Mouse (Mus musculus): ENCODE data around the gene Myo1d.

Myo1d gene

DNA sequence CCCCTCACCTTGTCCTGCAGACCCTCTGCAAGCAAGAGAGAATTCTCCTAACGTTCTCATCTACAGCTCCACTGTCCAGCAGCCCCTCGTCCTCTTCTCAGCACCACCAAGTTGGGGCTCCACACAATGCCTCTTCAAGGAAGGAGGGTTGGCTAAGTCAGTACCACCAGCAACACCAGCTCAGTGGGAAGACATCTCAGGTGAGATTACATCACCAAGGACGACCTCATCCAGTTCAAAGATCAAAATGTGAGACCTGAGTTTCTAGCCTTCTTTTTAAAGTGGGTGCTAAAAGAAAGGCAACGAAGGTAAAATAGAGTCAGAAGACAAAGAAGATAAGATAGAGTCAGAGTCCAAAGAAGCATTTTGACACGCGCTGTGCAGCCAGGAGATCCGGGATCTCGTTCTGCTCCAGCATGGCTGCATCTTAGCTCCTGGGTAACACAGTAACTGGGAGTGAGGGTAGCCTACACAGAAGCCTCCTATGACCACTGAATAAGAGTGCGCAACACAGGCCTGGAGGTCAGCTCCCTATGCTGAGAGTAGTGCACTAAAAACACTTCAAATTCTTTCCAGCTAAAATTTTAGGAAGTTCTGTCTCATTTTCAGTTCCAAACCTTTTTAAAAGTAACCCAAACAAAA lies 56.3 kb downstream of the Myo1d start:
- no peak for DNase-seq (ENCODE audit: low spot score in 2 of 2)

DNA sequence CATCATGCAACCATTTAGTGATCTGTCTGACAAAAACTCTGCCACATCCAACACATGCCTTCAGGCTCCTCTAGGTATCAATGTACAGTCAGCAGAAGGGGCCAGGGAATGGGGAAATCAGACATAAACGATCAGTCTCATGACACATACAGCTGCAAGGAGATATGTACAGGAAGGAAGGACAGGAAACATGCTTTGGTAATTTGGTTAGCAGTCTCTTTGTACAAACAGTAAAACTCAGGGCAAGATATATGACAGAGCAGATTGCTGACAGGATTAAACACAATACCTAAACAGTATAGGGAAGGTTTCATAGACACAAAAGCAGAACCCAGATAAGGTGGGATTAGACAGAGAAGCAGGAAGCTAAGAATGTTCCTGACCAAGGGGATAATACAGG lies 60.8 kb downstream of the Myo1d start:
- no peak for DNase-seq (ENCODE audit: low spot score in 2 of 2)

DNA sequence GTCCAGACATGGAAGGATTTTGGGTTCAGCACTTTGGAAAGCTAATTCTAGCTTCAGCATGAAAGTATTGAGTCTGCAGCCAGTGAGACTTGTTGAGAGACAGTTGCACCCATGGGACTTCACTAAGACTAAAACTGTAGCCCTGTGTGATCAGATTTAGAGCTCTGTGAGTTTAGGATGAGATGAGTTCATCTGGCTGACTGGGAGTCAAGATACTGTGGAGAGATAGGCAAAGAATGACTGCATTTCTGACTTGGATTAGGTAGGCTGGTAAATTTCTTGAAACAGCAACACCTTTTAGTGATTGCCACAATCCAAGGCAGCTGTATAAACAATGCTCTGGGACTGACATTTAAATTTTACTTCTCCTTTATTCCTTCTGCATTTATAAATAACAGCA lies 61.8 kb downstream of the Myo1d start:
- DNase-seq (ENCODE audit: low spot score in 2 of 2) = no peak

DNA sequence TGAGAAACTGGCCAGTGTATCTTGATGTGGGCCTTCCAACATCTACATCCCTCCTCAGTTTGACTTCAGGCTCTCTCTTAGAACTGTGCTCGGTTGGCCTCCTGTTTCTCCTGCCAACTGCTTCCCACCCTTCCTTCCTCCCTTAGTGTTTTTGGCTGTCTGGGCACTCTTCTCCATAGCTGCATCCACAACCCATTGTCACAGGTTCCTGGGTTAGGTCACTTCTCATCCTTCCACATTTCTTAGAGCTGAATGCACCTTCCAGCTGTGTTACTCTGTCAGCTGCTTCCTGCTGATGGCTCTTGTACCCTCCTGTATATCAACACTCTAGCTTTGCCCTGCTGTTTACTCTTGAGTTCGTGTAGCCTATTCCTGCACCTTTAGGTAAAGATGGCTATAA lies 64.7 kb downstream of the Myo1d start:
- DNase-seq (ENCODE audit: low spot score in 2 of 2) = no peak

GRCm38 (mm10) chr11:80713705-80714104 lies 66.1 kb downstream of the Myo1d start:
- no peak for DNase-seq (ENCODE audit: low spot score in 2 of 2)

- no peak for DNase-seq (ENCODE audit: low spot score in 2 of 2)
These were observed 67.6 kb downstream of the Myo1d start for GRCm38 (mm10) chr11:80712201-80712600.

GRCm38 (mm10) chr11:80711336-80711735 lies 68.5 kb downstream of the Myo1d start:
- no peak for DNase-seq (ENCODE audit: low spot score in 2 of 2)

GRCm38 (mm10) chr11:80700611-80701010 lies 79.2 kb downstream of the Myo1d start:
- no peak for DNase-seq (ENCODE audit: low spot score in 2 of 2)

GRCm38 (mm10) chr11:80698721-80699120 lies 81.1 kb downstream of the Myo1d start:
- DNase-seq (ENCODE audit: low spot score in 2 of 2) = no peak

GRCm38 (mm10) chr11:80696350-80696749 lies 83.5 kb downstream of the Myo1d start:
- DNase-seq (ENCODE audit: low spot score in 2 of 2) = no peak

GRCm38 (mm10) chr11:80684603-80685002 lies 95.2 kb downstream of the Myo1d start:
- no peak for DNase-seq (ENCODE audit: low spot score in 2 of 2)

DNA sequence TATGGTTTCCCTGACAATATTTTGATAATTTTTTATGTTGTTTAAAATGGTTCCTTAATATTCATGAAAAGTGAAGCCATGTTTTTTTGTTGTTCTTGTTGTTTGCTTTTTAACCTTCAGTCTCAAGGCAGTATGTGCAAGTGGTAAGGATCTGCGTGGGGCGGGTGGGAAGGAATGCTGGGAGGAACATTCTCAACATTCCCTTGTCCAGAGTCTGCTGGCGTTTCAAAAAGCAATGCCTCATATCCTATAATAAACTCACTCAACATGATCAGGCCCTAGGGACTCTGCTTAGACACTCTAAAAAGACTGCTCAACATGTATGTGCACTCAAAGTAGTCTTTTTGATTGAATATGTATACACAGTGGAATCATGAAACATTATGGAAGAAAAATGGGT lies 97.1 kb downstream of the Myo1d start:
- DNase-seq (ENCODE audit: low spot score in 2 of 2) = no peak

DNA sequence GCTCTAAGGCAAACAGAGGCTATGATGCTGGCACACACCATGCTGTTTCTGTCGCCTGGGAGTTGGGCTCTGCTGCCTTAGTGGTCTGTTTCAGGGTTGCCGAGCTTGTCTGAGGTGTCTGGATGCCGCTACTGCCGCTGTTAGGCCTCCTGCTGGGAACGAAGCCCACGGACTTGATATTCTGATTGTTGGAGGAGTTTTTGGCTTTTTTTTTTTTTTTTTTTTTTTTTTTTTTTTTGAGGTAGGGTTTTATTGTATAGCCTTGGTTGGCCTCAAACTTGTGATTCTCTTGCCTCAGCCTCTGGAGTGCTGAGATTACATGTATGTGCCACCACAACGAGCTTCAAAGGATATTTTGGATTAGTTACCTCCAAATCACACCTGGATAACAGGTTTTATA lies 106.8 kb downstream of the Myo1d start:
- no peak for DNase-seq (ENCODE audit: low spot score in 2 of 2)

GRCm38 (mm10) chr11:80670391-80670790 lies 109.4 kb downstream of the Myo1d start:
- peak in 1 of 2 experiments; percentile 21 for DNase-seq (ENCODE audit: low spot score in 2 of 2)

GRCm38 (mm10) chr11:80669934-80670333 lies 109.9 kb downstream of the Myo1d start:
- peak in 1 of 2 experiments; percentile 15 for DNase-seq (ENCODE audit: low spot score in 2 of 2)

DNA sequence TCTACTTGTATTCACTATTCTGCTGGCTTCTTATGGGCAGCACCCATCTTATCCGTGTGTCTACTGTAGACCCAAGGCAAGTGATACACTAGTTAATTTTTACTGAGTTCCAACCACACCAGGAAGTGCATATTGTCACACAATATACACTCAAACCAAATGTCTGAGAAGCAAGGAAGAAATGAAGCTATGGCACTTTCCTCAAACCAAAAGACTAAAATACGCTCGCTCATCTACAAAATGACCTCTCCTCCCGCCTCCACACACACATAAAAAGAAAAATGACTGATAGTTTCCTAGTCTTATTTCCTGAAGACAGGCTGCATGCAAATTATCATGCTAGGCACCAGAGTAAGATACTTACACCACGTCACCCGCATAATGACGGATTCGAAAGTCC lies 113.6 kb downstream of the Myo1d start:
- no peak for DNase-seq (ENCODE audit: low spot score in 2 of 2)

- no peak for DNase-seq (ENCODE audit: low spot score in 2 of 2)
These were observed 115.6 kb downstream of the Myo1d start for GRCm38 (mm10) chr11:80664261-80664660.

DNA sequence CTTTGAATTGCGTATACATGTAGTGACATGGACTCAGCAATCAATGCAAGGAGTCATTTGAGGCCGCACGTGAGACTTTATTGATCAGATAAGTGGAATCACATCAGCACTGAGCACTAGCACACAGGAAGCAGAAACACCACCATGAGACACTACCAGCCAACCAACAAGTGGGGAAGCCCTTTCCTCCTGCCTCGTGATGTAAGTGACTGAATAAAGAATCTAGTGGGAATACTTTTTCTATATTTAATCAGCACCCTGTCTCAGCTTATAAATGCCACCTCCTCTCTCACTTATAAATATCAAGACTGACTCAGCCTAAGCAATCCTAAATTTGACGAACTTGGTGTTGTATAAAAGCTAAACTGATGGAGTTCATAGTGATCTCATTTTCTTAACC lies 134.7 kb downstream of the Myo1d start:
- no peak for DNase-seq (ENCODE audit: low spot score in 2 of 2)

- no peak for DNase-seq (ENCODE audit: low spot score in 2 of 2)
These were observed 150.6 kb downstream of the Myo1d start for GRCm38 (mm10) chr11:80628992-80629865.

DNA sequence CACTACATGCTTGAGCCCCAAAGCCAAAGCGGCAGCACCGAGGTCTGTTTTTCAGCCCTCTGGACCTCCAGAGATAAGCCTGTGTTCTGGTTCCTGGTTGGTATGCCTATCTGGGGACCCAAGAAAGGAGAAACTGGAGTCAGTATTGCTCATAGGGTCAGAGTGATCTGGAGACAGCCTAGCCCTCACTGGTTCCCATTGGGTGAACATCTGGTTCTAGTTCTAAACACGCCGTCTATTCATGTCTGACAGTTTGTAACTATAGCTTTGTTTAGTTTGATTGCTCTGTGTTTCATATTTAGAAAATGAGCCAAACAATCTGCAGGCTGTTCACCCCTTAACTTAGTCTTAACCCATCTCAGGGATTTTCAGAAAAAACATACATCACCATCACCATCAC lies 151.2 kb downstream of the Myo1d start:
- no peak for DNase-seq (ENCODE audit: low spot score in 2 of 2)

DNA sequence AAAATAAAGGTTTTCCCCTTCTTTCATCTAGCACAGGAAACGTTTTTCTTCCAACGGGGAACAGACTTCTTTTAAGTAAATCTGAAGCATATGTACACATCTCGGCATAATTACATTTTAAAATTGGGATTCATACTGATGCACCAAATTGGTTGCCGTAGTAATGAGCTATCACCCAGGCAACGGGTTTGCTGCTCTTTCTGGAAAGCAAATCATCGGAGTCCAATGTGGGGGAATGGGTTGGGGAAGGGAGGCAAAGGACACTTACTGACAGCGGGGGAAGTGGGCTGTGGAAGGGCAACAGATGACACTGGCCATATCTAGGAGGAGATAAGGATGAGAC lies 156.8 kb downstream of the Myo1d start:
- DNase-seq (ENCODE audit: low spot score in 2 of 2) = peak; percentile 48 to 60

DNA sequence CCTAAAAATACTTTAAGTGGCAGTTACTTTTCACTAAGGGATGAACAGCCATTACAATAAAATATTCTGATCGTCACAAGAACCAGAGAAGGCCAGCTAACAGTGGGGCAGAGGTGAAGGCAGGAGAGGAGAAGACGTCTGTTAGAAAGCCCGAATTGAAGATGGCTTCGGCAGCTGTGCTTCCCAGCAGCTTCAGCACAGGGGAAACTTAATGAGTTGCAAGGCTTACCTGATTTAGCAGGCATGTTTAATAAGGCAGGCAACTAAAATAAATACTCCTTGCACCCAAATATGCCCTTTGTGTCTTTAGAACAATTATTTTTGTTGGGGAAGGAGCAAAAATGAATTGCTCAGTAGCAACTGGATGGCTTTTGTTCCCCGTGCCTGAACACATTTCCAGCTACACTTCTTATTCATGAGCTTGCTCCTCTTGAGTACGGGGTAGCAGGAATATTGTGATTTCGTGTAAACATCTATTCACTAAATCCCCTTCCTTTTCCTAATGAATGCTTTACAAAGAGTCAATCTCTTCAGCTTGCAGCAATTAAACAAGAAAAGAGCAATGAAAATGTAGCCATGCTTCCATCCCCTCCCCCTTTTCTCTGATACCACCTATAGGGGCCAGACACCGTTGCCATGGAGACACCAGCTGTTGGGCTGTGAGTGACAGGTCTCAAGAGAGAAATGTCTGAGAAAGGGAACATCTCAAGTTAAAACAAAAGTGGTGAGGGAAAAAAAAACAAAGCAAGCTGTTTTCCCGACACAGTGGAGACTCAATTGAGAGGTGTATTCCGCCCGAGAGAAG lies 157.4 kb downstream of the Myo1d start:
- DNase-seq (ENCODE audit: low spot score in 2 of 2) = peak in 1 of 2 experiments; percentile 41

Data from frontal cortex, postnatal 10 days (tissue).